Mouse (Mus musculus) CD8-positive naive resting alpha-beta T cell, adult 57 days (primary cell): ENCODE results near the gene Lrrc61. TPM values are rescaled to one million over a fixed set of nuclear protein-coding genes. Genes with fewer than 3 reads are reported as not detected.

Experiments used
- total RNA-seq: library from RNA; stranded (reverse); gene quantifications from one replicate; pipeline ENCODE4 v1.2.4, GENCODE M21; 2023

Lrrc61 gene
- 51.7 TPM for total RNA-seq

DNA sequence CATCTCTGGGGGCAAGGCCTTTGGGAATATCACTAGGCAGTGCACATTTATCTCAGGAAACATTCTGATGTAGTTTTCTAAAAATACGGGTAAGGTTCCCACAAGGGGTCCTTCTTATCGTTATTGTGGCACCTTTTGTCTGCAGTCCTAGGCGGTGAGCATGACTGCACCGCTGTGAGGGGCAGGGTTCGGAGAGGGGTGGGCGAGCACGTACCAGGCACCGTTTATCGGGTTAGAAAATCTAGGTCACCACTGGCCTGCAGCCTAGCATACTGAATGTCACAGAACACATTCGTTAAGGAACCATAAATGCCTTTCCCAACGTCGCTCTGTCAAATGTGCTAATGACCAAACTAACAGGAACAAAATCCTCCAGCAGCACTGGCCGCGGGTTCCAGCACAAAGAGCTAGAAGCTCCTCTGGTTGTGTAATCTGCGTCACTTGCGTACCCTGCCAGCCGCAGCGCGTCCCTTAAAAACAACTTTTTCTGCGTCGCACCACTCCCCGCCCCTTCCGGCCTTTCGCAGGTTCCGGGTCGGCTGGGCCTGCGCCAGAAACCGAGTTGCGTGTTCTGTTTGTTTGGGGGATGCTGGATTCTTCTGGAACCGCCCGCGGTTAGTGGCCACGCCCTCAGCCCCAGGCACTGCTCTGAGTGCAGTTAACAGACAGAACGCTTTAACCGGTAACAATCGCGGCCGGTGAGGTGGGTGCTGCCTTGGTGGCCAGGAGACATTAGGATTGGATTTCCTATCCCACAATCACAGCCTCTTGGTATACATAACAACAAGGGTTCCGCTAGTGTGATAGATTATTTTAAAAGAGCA lies at the start of gene Lrrc61:
Gene Lrrc61 (plus strand): TSS at position 517 of the 824 bp plus-strand sequence.

DNA sequence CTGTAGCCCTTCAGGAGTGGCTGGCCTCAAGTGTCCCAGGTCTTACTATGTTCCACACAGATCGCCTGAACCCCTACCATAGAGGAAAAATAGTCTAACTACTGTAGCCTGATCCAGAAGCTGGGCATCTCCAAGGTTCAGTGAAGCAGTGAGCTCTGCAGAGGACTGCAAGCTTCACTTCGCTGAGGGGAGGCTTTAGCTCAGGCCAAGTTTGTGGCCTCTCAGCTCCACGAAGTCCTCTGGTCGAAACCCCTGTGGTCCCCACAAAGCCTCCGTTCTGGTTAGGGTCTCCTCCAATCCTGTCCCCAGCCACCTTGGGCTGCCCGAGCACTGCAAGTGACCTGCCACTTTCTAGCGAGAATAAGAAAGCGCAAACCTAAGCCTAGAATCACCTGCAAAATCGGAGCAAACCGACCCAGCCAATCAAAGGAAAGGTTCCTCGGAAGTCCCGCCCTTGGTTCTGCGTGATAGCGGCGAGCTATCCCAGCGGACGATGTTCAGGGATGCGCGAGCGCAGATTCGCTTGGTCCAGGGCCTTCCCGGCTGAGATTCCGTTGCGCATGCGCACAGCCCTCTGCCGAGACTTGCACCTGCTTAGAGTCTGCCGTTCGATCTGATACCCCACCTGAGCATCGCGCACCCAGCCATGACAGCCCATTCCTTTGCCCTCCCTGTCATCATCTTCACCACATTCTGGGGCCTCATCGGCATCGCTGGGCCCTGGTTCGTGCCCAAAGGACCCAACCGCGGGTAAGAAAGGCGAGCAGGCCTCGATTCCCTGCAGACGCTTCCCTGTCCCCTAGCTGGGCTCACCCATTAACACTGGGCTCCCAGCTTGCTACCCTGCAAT lies 17.3 kb upstream of the Lrrc61 start, which contains the start of gene Atp6v0e2:
Gene Atp6v0e2 (plus strand): TSS at position 511 of the 850 bp plus-strand sequence.

DNA sequence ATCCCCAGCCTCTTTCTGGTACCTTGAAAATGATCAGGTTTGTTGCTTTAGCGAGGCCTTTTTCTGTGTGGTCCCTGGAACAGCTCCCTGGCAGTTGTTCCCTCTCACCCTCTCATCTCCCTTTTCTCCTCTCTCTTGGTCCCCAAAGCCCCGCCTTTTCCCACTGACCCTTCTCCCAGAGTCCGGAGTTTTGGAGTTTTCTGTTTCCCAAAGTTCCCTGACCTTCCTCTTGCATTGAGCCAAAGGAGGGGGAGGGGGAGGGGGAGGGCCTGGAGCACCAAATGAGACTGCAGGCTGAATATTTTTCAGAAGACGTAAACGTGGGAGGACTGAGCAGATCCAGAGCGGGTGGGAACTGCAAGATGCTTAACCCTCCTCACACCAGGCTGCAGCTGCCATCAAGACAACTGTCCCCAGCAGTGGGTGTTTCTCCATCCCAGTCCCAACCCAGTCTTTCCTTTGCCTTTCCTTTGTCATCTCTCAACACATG lies 18.0 kb downstream of the Lrrc61 start, which contains the start of gene Rarres2:
Gene Rarres2 (minus strand): TSS at position 218 of the 490 bp plus-strand sequence.

DNA sequence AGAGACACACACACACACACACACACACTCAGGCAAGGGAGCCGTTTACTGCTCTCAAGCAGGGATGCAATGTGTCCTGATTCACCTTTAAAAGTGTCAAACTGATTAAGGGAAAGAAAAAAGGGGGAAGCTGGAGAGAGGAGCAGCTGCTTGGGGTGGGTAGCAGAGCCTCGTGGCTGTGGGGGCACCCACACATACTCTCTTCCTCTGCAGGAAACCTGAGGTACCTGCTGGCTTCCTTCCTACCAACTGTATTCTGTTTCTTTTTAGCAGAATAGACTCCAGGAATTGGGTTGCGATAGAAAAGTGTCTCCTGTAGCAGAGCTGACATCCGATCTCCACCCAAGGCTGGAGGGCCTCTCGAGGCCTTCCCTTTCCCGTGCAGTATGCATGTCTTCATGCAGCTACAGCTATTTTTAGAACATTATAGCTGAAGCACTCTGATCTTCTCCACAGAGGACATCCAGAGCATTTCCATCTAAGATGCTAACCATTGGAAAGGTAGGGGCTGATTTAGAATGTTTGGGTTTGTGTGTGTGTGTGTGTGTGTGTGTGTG lies 34.7 kb downstream of the Lrrc61 start, which contains the start of gene Gm45021:
Gene Gm45021 (plus strand): TSS at position 417 of the 557 bp plus-strand sequence.

DNA sequence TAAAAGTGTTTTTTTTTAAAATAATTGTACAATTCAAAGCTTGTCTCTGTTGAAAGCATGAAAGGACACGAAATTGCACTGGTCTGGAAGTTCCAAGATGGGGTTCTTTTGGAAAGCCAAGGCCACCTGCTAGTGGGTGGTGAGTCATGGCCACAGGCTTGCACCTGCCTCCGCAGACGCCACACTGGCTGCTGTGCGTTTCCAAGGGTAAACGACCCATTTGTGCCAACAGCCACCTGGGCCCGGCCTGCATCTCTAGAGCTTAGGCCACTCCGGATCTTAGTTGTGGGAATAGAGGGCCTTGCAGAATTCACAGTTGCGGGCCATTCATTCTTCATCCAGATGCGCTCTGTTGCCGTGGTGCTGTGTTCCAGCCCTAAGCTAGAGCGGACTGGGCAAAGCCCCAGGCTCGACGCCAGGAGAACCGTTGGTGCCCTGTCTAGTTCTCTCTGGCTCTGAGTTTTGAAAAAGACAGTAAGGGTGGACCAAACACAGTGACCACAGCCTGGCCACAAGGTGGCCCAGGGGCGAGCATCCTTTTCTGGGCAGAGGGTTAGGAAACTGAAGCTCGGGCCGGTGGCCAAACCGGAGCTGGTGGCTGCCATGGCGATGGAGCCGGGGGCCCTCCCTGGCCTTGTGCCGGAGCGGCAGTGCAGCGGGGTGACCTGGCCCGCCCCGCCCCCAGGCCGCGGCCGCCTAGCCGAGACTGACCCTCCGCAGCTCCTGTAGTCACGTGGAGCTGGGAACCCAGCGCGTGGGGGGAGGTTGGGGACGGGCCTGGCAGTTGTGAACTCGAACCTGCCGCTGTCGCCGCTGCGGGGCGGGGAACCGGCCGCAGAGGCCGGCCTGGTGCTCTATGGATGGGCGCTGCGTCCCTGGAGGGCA lies 38.8 kb downstream of the Lrrc61 start, which contains the start of the genes Repin1 and Gm44965:
Gene Repin1 (plus strand): TSS at position 726 of the 885 bp plus-strand sequence.
Gene Gm44965 (plus strand): TSS at position 784 of the 885 bp plus-strand sequence.

DNA sequence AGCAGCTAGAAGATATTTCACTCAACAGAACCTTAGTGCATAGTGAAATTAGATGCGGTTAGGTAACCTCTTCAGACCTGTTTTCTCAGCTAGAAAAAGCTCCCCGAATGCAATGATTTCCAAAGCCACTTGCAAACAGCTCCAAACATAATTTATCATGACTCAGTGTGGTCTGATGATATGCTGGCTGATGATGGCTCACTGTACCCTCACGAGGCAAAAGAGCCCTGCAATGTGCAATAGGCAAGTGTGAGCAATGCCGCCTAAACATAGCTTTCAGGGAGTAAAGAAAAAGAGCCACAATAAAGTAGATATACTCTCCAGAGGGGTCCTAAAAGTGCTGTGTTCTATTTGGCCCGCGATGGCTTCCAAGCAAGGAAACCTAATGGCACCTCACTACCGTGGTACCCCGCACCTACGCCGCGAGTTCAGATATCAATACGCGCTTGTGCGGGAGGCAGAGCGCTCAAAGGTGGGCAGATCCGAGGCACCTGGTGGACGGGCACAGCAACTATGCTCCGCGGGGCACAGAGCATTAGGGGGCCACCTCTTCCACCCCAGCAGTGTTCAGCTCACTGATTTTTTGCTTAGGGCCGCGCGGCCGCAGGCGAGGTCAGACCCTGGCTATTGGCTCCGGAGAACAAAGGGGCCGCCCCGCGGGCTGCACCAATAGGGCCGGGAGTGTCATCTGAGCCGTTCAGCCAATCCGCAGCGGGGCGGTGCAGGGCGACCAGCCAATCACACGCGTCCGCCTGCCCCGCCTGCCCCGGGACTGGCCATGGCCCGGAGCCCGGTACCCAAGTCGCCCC lies 46.9 kb downstream of the Lrrc61 start, which contains the start of gene Zfp775:
Gene Zfp775 (plus strand): TSS at position 793 of the 809 bp plus-strand sequence.

Other genes with a start within 250 kb of the Lrrc61 start
- 37.7 TPM for gene Krba1, start 159.2 kb upstream of the Lrrc61 start, total RNA-seq
- 3.0 TPM for gene Zfp467, start 109.0 kb upstream of the Lrrc61 start, total RNA-seq
- 0.37 TPM for gene Sspo, start 106.6 kb upstream of the Lrrc61 start, total RNA-seq
- 0.61 TPM for gene Atp6v0e2, start 17.2 kb upstream of the Lrrc61 start, total RNA-seq
- gene Rarres2, start 18.0 kb downstream of the Lrrc61 start, total RNA-seq, result not detected
- gene Gm45021, start 34.8 kb downstream of the Lrrc61 start, total RNA-seq, result not detected
- 1.7 TPM for gene Repin1, start 39.1 kb downstream of the Lrrc61 start, total RNA-seq
- gene Gm44965, start 39.1 kb downstream of the Lrrc61 start, total RNA-seq, result not detected
- 5.0 TPM for gene Zfp775, start 47.3 kb downstream of the Lrrc61 start, total RNA-seq
- 0.77 TPM for gene AI854703, start 72.0 kb downstream of the Lrrc61 start, total RNA-seq
- 126 TPM for gene Gimap8, start 92.4 kb downstream of the Lrrc61 start, total RNA-seq
- gene Gimap9, start 121.3 kb downstream of the Lrrc61 start, total RNA-seq, result 157 TPM
- gene Gimap4, start 129.8 kb downstream of the Lrrc61 start, total RNA-seq, result 194 TPM
- gene Gimap6, start 153.4 kb downstream of the Lrrc61 start, total RNA-seq, result 1,380 TPM
- 19.7 TPM for gene Gm28053, start 163.8 kb downstream of the Lrrc61 start, total RNA-seq
- gene Gimap7, start 163.8 kb downstream of the Lrrc61 start, total RNA-seq, result 33.3 TPM
- 115 TPM for gene Gimap1, start 184.3 kb downstream of the Lrrc61 start, total RNA-seq
- 161 TPM for gene Gimap5, start 191.4 kb downstream of the Lrrc61 start, total RNA-seq
- 406 TPM for gene Gimap3, start 216.1 kb downstream of the Lrrc61 start, total RNA-seq